ENCODE assay signal across 14 mouse cellular contexts in genomic region chr11:45645815-45646214, GRCm38 (mm10).
A peak's percentile ranks its signal among the peaks of the same experiment; 100 is the strongest.
DNase-seq lines count a peak whose midpoint lies in the region; TF ChIP-seq lines count a peak whose summit lies in the region.
"Had no signal": no experiment of that assay in that cellular context is flagged by ENCODE, and none has a peak within 500 bp of the region (broad histone marks: within the 10 kb centered on the region; RNA-seq: fewer than 3 reads in every experiment).

No protein-coding gene starts in this region.

- TF ChIP-seq RAD21 in CH12.LX (IDR thresholded peaks at IDR 0.05; ENCODE audit: low read depth, low read length): no peak

- no peak overlapping the region for H3K9ac ChIP-seq in CH12.LX (ENCODE audit: insufficient read depth, low read depth)
- H3K9ac ChIP-seq: forebrain, embryonic 13.5 days; limb, embryonic 15.5 days; lung, embryonic 15.5 days had no signal

- no peaks in the 10 kb centered on the region for H3K4me1 ChIP-seq in CH12.LX (ENCODE audit: control insufficient read depth in 1 of 2, insufficient read depth in 2 of 2)
- H3K4me1 ChIP-seq: limb, embryonic 15.5 days; lung, embryonic 15.5 days had no signal

- no peak for DNase-seq in layer of hippocampus, adult 2 months (ENCODE audit: low spot score in 2 of 2)
- DNase-seq in layer of hippocampus, postnatal 14 days (ENCODE audit: low spot score in 2 of 2): no peak
- DNase-seq in A20 (ENCODE audit: low read depth, low spot score): peak; percentile 46
- DNase-seq in CH12.LX (ENCODE audit: extremely low read depth): peak; percentile 28
- peak; percentile 48 for DNase-seq in WW6 (ENCODE audit: low read depth, low spot score)
- no peak for DNase-seq in MN1 (ENCODE audit: low spot score)
- DNase-seq in heart, postnatal 4 days: no peak
- DNase-seq: cerebellum, adult 9-11 months; embryo, embryonic 11 days; right cerebral cortex, postnatal 4 days; thymus, adult 18-20 months had no signal

- no peak overlapping the region for H3K27ac ChIP-seq in layer of hippocampus, adult 2 months
- H3K27ac ChIP-seq in CH12.LX (ENCODE audit: insufficient read depth, low read depth): no peak overlapping the region
- H3K27ac ChIP-seq: forebrain, embryonic 13.5 days; limb, embryonic 15.5 days; lung, embryonic 15.5 days had no signal

- no peak overlapping the region for H3K4me2 ChIP-seq in CH12.LX (ENCODE audit: insufficient read depth, low read depth, poor library complexity, severe bottlenecking)
- H3K4me2 ChIP-seq: forebrain, embryonic 13.5 days; limb, embryonic 15.5 days; lung, embryonic 15.5 days had no signal

- no peaks in the 10 kb centered on the region for H3K27me3 ChIP-seq in CH12.LX (replicated peaks)
- H3K27me3 ChIP-seq: forebrain, embryonic 13.5 days; limb, embryonic 15.5 days; lung, embryonic 15.5 days had no signal

- no peaks in the 10 kb centered on the region for H3K79me2 ChIP-seq in CH12.LX (replicated peaks; ENCODE audit: control insufficient read depth, extremely low read depth, insufficient read depth, poor library complexity, severe bottlenecking)

- H3K9me3 ChIP-seq in CH12.LX (replicated peaks; ENCODE audit: low read length): no peaks in the 10 kb centered on the region
- H3K9me3 ChIP-seq: forebrain, embryonic 13.5 days; limb, embryonic 15.5 days; lung, embryonic 15.5 days had no signal

- dilution Hi-C loops in CH12.LX (cut with MboI; ENCODE audit: extremely low pct_ligation_motif_present, extremely low pct_unique_long_range_greater_than_20kb, low sequenced_read_pairs): no loop called here

- in situ Hi-C loops in CH12.LX (cut with MboI; ENCODE audit: low pct_ligation_motif_present, low pct_unique_long_range_greater_than_20kb, low sequenced_read_pairs): loop anchor here (25.0 kb wide), 1 partner anchor 1059 kb away; no protein-coding TSS in a partner anchor

- no peak for TF ChIP-seq EP300 in CH12.LX (IDR thresholded peaks at IDR 0.05; ENCODE audit: low read length)

- no peaks in the 10 kb centered on the region for H3K36me3 ChIP-seq in CH12.LX (replicated peaks in 1 of 2; ENCODE audit: control insufficient read depth in 1 of 2, insufficient read depth in 1 of 2, low read length in 1 of 2)
- H3K36me3 ChIP-seq: limb, embryonic 15.5 days; lung, embryonic 15.5 days had no signal

- peak; percentile 52 for TF ChIP-seq CTCF in layer of hippocampus, adult 2 months (conservative IDR thresholded peaks at IDR 0.05)
- TF ChIP-seq CTCF in CH12.LX (conservative IDR thresholded peaks at IDR 0.05 in 1 of 2, IDR thresholded peaks at IDR 0.05 in 1 of 2; ENCODE audit: low read depth in 2 of 2, low read length in 2 of 2): peak in 1 of 2 experiments; percentile 42; a peak in 1 of 4 replicates

- no peak for TF ChIP-seq POLR2A in CH12.LX (IDR thresholded peaks at IDR 0.05; ENCODE audit: low read depth, low read length)

- H3K4me3 ChIP-seq in layer of hippocampus, adult 2 months: no peak overlapping the region
- H3K4me3 ChIP-seq in CH12.LX (replicated peaks in 1 of 3; ENCODE audit: low read depth in 2 of 3, low read length in 2 of 3, poor library complexity in 1 of 3): no peak overlapping the region
- H3K4me3 ChIP-seq: forebrain, embryonic 13.5 days; limb, embryonic 15.5 days; lung, embryonic 15.5 days had no signal

TF ChIP-seq in CH12.LX, 34 proteins besides CTCF, POLR2A, EP300 and RAD21:
- TF ChIP-seq ETS1 (conservative IDR thresholded peaks at IDR 0.05; ENCODE audit: low read depth, low read length) (no peak), IRF4 (IDR thresholded peaks at IDR 0.05; ENCODE audit: low read depth, low read length) (no peak), BHLHE40 (IDR thresholded peaks at IDR 0.05; ENCODE audit: low read depth, low read length) (no peak), JUND (conservative IDR thresholded peaks at IDR 0.05; ENCODE audit: low read depth, low read length) (no peak), PAX5 (IDR thresholded peaks at IDR 0.05; ENCODE audit: low read length) (no peak)

Comparison
In these comparisons a context has a peak if more than half of its experiments do, and no peak if none do; other contexts are left out.
1. DNase-seq: peak in A20 (single experiment), CH12.LX (single experiment) and WW6 (single experiment); none in layer of hippocampus, adult 2 months (0 of 2), layer of hippocampus, postnatal 14 days (0 of 2), MN1 (single experiment) and heart, postnatal 4 days (single experiment).